Mouse (Mus musculus): ENCODE measurements at regions not wholly inside any gene's neighbourhood (a gene's known extent, or its start where the extent isn't known, plus 50 kb on each side); places are given as distances from the start of the nearest gene placed in this dataset.

DNA sequence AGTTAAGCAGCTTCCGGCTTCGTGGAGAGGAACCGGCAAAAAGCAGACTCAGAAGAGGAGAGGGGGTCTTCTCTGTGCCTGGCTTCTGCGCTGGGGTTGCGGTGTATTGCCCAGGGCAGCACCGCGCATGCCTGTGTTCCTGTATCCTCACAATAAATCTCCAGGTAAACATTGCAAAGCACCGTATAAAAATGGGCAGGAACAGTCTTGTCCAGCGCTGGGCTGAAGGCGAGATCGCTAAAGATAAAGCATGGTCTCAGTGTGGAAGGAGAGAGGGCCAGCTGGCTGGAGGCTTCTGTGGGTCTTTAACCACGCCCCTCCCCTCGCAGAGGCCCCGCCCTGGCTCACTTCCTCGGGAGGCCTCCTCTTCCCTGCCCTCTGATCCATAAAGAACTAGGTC is 269.1 kb downstream of the Zfp704 start:
- Histone ChIP-seq H3K9ac (ENCODE audit: low read depth, low read length) (0 out of 2 replicates have a peak overlapping the region, but pooled peaks have one; percentile 1), H3K4me1 (ENCODE audit: control insufficient read depth, insufficient read depth, low read length) (peaks cover 2% of the 10 kb centered on the region), H3K36me3 (ENCODE audit: control insufficient read depth, insufficient read depth, low read length) (no peaks in the 10 kb centered on the region), H3K27me3 (ENCODE audit: control insufficient read depth, insufficient read depth, low read length) (no peaks in the 10 kb centered on the region), H3K79me2 (replicated peaks; ENCODE audit: control insufficient read depth, insufficient read depth, low read length) (no peaks in the 10 kb centered on the region), H3K4me3 (peak overlapping the region; percentile 33), H3K27ac (no peak overlapping the region)
- intact Hi-C loops (cut with DNase I), result loop anchor here (2.0 to 10.0 kb wide), 3 partner anchors 92 to 376 kb away; no protein-coding TSS in a partner anchor
- TF ChIP-seq EP300 (IDR thresholded peaks at IDR 0.05; ENCODE audit: insufficient read depth, low read depth, low read length) (no peak), POLR2A (IDR thresholded peaks at IDR 0.05; ENCODE audit: insufficient read depth, low read depth, low read length) (no peak), CTCF (IDR thresholded peaks at IDR 0.05) (no peak)
- peak; percentile 33 to 41 for DNase-seq
- 6% methylated on average over 15 of the region's 15 CpGs for WGBS

DNA sequence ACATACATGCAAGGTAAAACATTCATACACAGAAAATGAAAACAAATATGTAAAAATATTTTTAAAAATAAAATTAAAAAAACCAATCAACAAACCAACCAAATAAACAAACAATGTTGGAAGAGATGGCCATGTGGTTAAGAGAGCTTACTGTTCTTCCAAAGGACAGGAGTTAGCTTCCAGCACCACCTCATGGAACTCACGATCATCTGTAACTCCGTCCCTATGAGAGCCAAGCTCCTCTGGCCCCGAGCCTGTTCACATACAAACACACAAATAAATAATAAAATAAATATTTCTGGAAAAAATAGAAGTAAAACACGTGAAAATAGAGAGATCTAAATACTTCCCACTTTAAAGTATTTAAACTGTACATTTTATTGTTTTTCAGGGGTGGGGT is 269.5 kb downstream of the Zfp704 start:
- no peaks in the 10 kb centered on the region for H3K27me3 ChIP-seq (ENCODE audit: control insufficient read depth, insufficient read depth, low read length)
- H3K27ac ChIP-seq, result no peak overlapping the region
- WGBS, result 33% methylated on average over 4 of the region's 4 CpGs
- DNase-seq, result no peak
- no peaks in the 10 kb centered on the region for H3K36me3 ChIP-seq (ENCODE audit: control insufficient read depth, insufficient read depth, low read length)
- TF ChIP-seq CTCF (IDR thresholded peaks at IDR 0.05) (peak; percentile 64), POLR2A (IDR thresholded peaks at IDR 0.05; ENCODE audit: insufficient read depth, low read depth, low read length) (no peak), EP300 (IDR thresholded peaks at IDR 0.05; ENCODE audit: insufficient read depth, low read depth, low read length) (no peak)
- no peaks in the 10 kb centered on the region for H3K79me2 ChIP-seq (replicated peaks; ENCODE audit: control insufficient read depth, insufficient read depth, low read length)
- H3K4me1 ChIP-seq (ENCODE audit: control insufficient read depth, insufficient read depth, low read length), result peaks cover 2% of the 10 kb centered on the region
- intact Hi-C loops (cut with DNase I), result loop anchor here (2.0 to 10.0 kb wide), 3 partner anchors 92 to 376 kb away; no protein-coding TSS in a partner anchor
- H3K9ac ChIP-seq (ENCODE audit: low read depth, low read length), result no peak overlapping the region
- peak overlapping the region; percentile 33 for H3K4me3 ChIP-seq

DNA sequence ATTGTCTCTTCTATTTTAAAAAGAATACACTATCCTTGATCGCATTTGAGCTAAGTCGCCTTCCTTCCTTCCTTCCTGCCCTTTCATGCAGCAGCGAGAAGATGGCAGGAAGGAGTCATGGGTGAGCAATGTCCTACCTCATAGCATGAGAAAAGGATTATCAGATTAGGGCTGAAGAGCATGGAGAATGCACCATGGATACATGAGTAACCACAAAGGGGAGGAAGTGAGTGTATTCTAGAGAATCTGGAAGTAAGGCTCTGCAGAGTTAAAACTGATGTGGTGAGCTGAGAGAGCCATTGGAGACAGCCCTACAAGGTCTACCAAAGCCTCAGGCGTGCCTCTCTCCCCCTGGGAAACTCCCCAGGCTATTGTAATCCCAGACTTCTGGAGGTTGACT is 270.2 kb downstream of the Zfp704 start:
- WGBS, result 57% methylated on average over 4 of the region's 4 CpGs
- H3K27me3 ChIP-seq (ENCODE audit: control insufficient read depth, insufficient read depth, low read length), result no peaks in the 10 kb centered on the region
- DNase-seq, result no peak
- no peaks in the 10 kb centered on the region for H3K36me3 ChIP-seq (ENCODE audit: control insufficient read depth, insufficient read depth, low read length)
- no peak for TF ChIP-seq EP300 (IDR thresholded peaks at IDR 0.05; ENCODE audit: insufficient read depth, low read depth, low read length)
- no peak for TF ChIP-seq CTCF (IDR thresholded peaks at IDR 0.05)
- TF ChIP-seq POLR2A (IDR thresholded peaks at IDR 0.05; ENCODE audit: insufficient read depth, low read depth, low read length), result no peak
- H3K79me2 ChIP-seq (replicated peaks; ENCODE audit: control insufficient read depth, insufficient read depth, low read length), result no peaks in the 10 kb centered on the region
- H3K4me3 ChIP-seq, result no peak overlapping the region
- no peak overlapping the region for H3K27ac ChIP-seq
- peaks cover 2% of the 10 kb centered on the region for H3K4me1 ChIP-seq (ENCODE audit: control insufficient read depth, insufficient read depth, low read length)
- intact Hi-C loops (cut with DNase I), result loop anchor here (2.0 to 10.0 kb wide), 3 partner anchors 91 to 375 kb away; no protein-coding TSS in a partner anchor
- H3K9ac ChIP-seq (ENCODE audit: low read depth, low read length), result no peak overlapping the region

DNA sequence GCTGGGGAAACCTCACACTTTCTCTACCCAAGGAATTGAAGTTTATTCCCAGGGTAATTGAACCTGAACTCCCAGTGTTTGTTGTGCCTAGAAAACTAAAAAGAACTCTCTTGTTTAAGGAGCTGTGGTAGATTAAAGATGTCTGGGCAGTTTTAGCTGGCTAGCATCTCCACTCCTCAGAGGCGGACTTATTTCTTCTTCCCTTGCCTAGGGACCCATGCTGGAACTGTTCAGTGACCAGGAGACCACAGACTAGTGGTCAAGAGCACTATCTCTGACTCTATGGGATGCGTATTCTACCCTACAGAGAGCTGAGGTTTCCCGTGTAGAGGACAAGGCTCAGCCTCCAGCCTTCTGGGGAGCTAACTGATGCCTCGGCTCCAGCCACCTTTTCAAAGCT is 274.3 kb downstream of the Zfp704 start:
- Histone ChIP-seq H3K27ac (no peak overlapping the region), H3K27me3 (ENCODE audit: control insufficient read depth, insufficient read depth, low read length) (no peaks in the 10 kb centered on the region), H3K4me1 (ENCODE audit: control insufficient read depth, insufficient read depth, low read length) (peaks cover 2% of the 10 kb centered on the region), H3K9ac (ENCODE audit: low read depth, low read length) (no peak overlapping the region), H3K79me2 (replicated peaks; ENCODE audit: control insufficient read depth, insufficient read depth, low read length) (no peaks in the 10 kb centered on the region), H3K4me3 (no peak overlapping the region), H3K36me3 (ENCODE audit: control insufficient read depth, insufficient read depth, low read length) (no peaks in the 10 kb centered on the region)
- DNase-seq, result no peak
- TF ChIP-seq POLR2A (IDR thresholded peaks at IDR 0.05; ENCODE audit: insufficient read depth, low read depth, low read length) (no peak), CTCF (IDR thresholded peaks at IDR 0.05) (no peak), EP300 (IDR thresholded peaks at IDR 0.05; ENCODE audit: insufficient read depth, low read depth, low read length) (no peak)
- 89% methylated on average over 4 of the region's 4 CpGs for WGBS
- intact Hi-C loops (cut with DNase I), result no loop called here

All from heart, adult 2 months (tissue).